Mouse (Mus musculus): ENCODE measurements around the gene Sorbs1. TPM values are rescaled to one million over a fixed set of nuclear protein-coding genes. Genes with fewer than 3 reads are reported as not detected.

The Sorbs1 gene
- polyA plus RNA-seq, 1 experiment from 2014 or later: 37.7 TPM

- no peaks in the 10 kb centered on the region for H3K36me3 ChIP-seq
- H3K9me3 ChIP-seq: no peaks in the 10 kb centered on the region
- peaks cover 5% of the 10 kb centered on the region for H3K4me1 ChIP-seq
- no peak overlapping the region for H3K4me2 ChIP-seq
- 46% methylated on average over 5 of the region's 5 CpGs for WGBS
- H3K9ac ChIP-seq: no peak overlapping the region
- ATAC-seq (ENCODE audit: insufficient number of reproducible peaks, insufficient read depth, low FRiP score, low TSS enrichment, low read depth): no peak
- no peak overlapping the region for H3K27ac ChIP-seq
- H3K4me3 ChIP-seq: no peak overlapping the region
- no peaks in the 10 kb centered on the region for H3K27me3 ChIP-seq
Observed at GRCm38 (mm10) chr19:40383931-40384330, 129.6 kb downstream of the Sorbs1 start.

- Histone ChIP-seq H3K4me2 (no peak overlapping the region), H3K4me1 (peaks cover 5% of the 10 kb centered on the region), H3K36me3 (no peaks in the 10 kb centered on the region; the same call in 1 of the 2 replicates), H3K9ac (no peak overlapping the region), H3K9me3 (no peaks in the 10 kb centered on the region), H3K27me3 (no peaks in the 10 kb centered on the region), H3K4me3 (no peak overlapping the region), H3K27ac (no peak overlapping the region)
- no peak for ATAC-seq (ENCODE audit: insufficient number of reproducible peaks, insufficient read depth, low FRiP score, low TSS enrichment, low read depth)
- 47% methylated on average over 3 of the region's 3 CpGs for WGBS
Observed at GRCm38 (mm10) chr19:40380656-40381055, 132.9 kb downstream of the Sorbs1 start.

- no peak overlapping the region for H3K27ac ChIP-seq
- H3K4me1 ChIP-seq: peaks cover 5% of the 10 kb centered on the region
- H3K9me3 ChIP-seq: no peaks in the 10 kb centered on the region
- H3K9ac ChIP-seq: no peak overlapping the region
- 64% methylated on average over 6 of the region's 6 CpGs for WGBS
- no peak overlapping the region for H3K4me3 ChIP-seq
- no peaks in the 10 kb centered on the region for H3K27me3 ChIP-seq
- no peak for ATAC-seq (ENCODE audit: insufficient number of reproducible peaks, insufficient read depth, low FRiP score, low TSS enrichment, low read depth)
- H3K4me2 ChIP-seq: no peak overlapping the region
- H3K36me3 ChIP-seq: no peaks in the 10 kb centered on the region; the same call in 1 of the 2 replicates
Observed at GRCm38 (mm10) chr19:40380005-40380404, 133.6 kb downstream of the Sorbs1 start.

- no peak overlapping the region for H3K9ac ChIP-seq
- WGBS: 87% methylated on average over 4 of the region's 4 CpGs
- H3K27ac ChIP-seq: no peak overlapping the region
- no peak overlapping the region for H3K4me3 ChIP-seq
- H3K36me3 ChIP-seq: no peaks in the 10 kb centered on the region; the same call in 1 of the 2 replicates
- ATAC-seq (ENCODE audit: insufficient number of reproducible peaks, insufficient read depth, low FRiP score, low TSS enrichment, low read depth): no peak
- H3K4me1 ChIP-seq: peaks cover 5% of the 10 kb centered on the region
- no peaks in the 10 kb centered on the region for H3K9me3 ChIP-seq
- H3K27me3 ChIP-seq: no peaks in the 10 kb centered on the region
- H3K4me2 ChIP-seq: no peak overlapping the region
Observed at GRCm38 (mm10) chr19:40379081-40379480, 134.5 kb downstream of the Sorbs1 start.

GRCm38 (mm10) chr19:40377632-40378031, 135.9 kb downstream of the Sorbs1 start:
- H3K36me3 ChIP-seq: peaks cover 3% of the 10 kb centered on the region; the same call in 1 of the 2 replicates
- no peaks in the 10 kb centered on the region for H3K27me3 ChIP-seq
- H3K4me1 ChIP-seq: peaks cover 5% of the 10 kb centered on the region
- no peak for ATAC-seq (ENCODE audit: insufficient number of reproducible peaks, insufficient read depth, low FRiP score, low TSS enrichment, low read depth)
- no peak overlapping the region for H3K4me2 ChIP-seq
- H3K4me3 ChIP-seq: no peak overlapping the region
- no peak overlapping the region for H3K9ac ChIP-seq
- WGBS: 85% methylated on average over 14 of the region's 14 CpGs
- no peaks in the 10 kb centered on the region for H3K9me3 ChIP-seq
- H3K27ac ChIP-seq: no peak overlapping the region

GRCm38 (mm10) chr19:40376566-40377281, 136.9 kb downstream of the Sorbs1 start:
- Histone ChIP-seq H3K4me2 (no peak overlapping the region), H3K36me3 (peaks cover 3% of the 10 kb centered on the region; the same call in 1 of the 2 replicates), H3K4me1 (peaks cover 5% of the 10 kb centered on the region), H3K9me3 (no peaks in the 10 kb centered on the region), H3K9ac (no peak overlapping the region), H3K4me3 (no peak overlapping the region), H3K27ac (no peak overlapping the region), H3K27me3 (no peaks in the 10 kb centered on the region)
- no peak for ATAC-seq (ENCODE audit: insufficient number of reproducible peaks, insufficient read depth, low FRiP score, low TSS enrichment, low read depth)
- WGBS: 76% methylated on average over 20 of the region's 21 CpGs

- no peak for ATAC-seq (ENCODE audit: insufficient number of reproducible peaks, insufficient read depth, low FRiP score, low TSS enrichment, low read depth)
- WGBS: 87% methylated on average over 2 of the region's 2 CpGs
- H3K4me1 ChIP-seq: 0 out of 2 replicates have a peak, but pooled peaks cover 7% of the 10 kb centered on the region
- H3K9ac ChIP-seq: no peak overlapping the region
- H3K4me3 ChIP-seq: no peak overlapping the region
- no peak overlapping the region for H3K4me2 ChIP-seq
- peaks cover 3% of the 10 kb centered on the region; the same call in 1 of the 2 replicates for H3K36me3 ChIP-seq
- no peaks in the 10 kb centered on the region for H3K9me3 ChIP-seq
- no peak overlapping the region for H3K27ac ChIP-seq
- H3K27me3 ChIP-seq: no peaks in the 10 kb centered on the region
Observed at GRCm38 (mm10) chr19:40374720-40375119, 138.9 kb downstream of the Sorbs1 start.

- H3K27me3 ChIP-seq: no peaks in the 10 kb centered on the region
- H3K9me3 ChIP-seq: no peaks in the 10 kb centered on the region
- no peak overlapping the region for H3K4me3 ChIP-seq
- no peak overlapping the region for H3K4me2 ChIP-seq
- 0 out of 2 replicates have a peak, but pooled peaks cover 7% of the 10 kb centered on the region for H3K4me1 ChIP-seq
- WGBS: 90% methylated on average over 5 of the region's 5 CpGs
- H3K36me3 ChIP-seq: peaks cover 3% of the 10 kb centered on the region; the same call in 1 of the 2 replicates
- H3K27ac ChIP-seq: no peak overlapping the region
- ATAC-seq (ENCODE audit: insufficient number of reproducible peaks, insufficient read depth, low FRiP score, low TSS enrichment, low read depth): no peak
- no peak overlapping the region for H3K9ac ChIP-seq
Observed at GRCm38 (mm10) chr19:40372679-40373078, 140.9 kb downstream of the Sorbs1 start.

GRCm38 (mm10) chr19:40371866-40372265, 141.7 kb downstream of the Sorbs1 start:
- Histone ChIP-seq H3K9me3 (no peaks in the 10 kb centered on the region), H3K9ac (no peak overlapping the region), H3K27me3 (no peaks in the 10 kb centered on the region), H3K4me3 (no peak overlapping the region), H3K4me2 (no peak overlapping the region), H3K27ac (no peak overlapping the region), H3K4me1 (0 out of 2 replicates have a peak, but pooled peaks cover 7% of the 10 kb centered on the region), H3K36me3 (peaks cover 3% of the 10 kb centered on the region; the same call in 1 of the 2 replicates)
- no peak for ATAC-seq (ENCODE audit: insufficient number of reproducible peaks, insufficient read depth, low FRiP score, low TSS enrichment, low read depth)
- WGBS: 64% methylated on average over 4 of the region's 4 CpGs

- Histone ChIP-seq H3K4me2 (no peak overlapping the region), H3K27ac (no peak overlapping the region), H3K9ac (no peak overlapping the region), H3K4me3 (no peak overlapping the region), H3K36me3 (0 out of 2 replicates have a peak, but pooled peaks cover 3% of the 10 kb centered on the region), H3K9me3 (no peaks in the 10 kb centered on the region), H3K27me3 (no peaks in the 10 kb centered on the region), H3K4me1 (peaks cover 17% of the 10 kb centered on the region)
- 63% methylated on average over 18 of the region's 18 CpGs for WGBS
- ATAC-seq (ENCODE audit: insufficient number of reproducible peaks, insufficient read depth, low FRiP score, low TSS enrichment, low read depth): no peak
Observed at GRCm38 (mm10) chr19:40369852-40370811, 143.4 kb downstream of the Sorbs1 start.

GRCm38 (mm10) chr19:40368517-40368916, 145.1 kb downstream of the Sorbs1 start:
- Histone ChIP-seq H3K27ac (no peak overlapping the region), H3K27me3 (no peaks in the 10 kb centered on the region)
- ATAC-seq (ENCODE audit: insufficient number of reproducible peaks, insufficient read depth, low FRiP score, low TSS enrichment, low read depth): no peak

More at GRCm38 (mm10) chr19:40368517-40368916, 145.1 kb downstream of the Sorbs1 start:
- peaks cover 17% of the 10 kb centered on the region for H3K4me1 ChIP-seq
- no peak overlapping the region for H3K4me3 ChIP-seq
- WGBS: 88% methylated on average over 2 of the region's 2 CpGs
- H3K9me3 ChIP-seq: no peaks in the 10 kb centered on the region; the same call in 1 of the 2 replicates
- no peak overlapping the region for H3K4me2 ChIP-seq
- H3K9ac ChIP-seq: no peak overlapping the region
- H3K36me3 ChIP-seq: peaks cover 12% of the 10 kb centered on the region

Measured in embryonic facial prominence, embryonic 13.5 days (tissue).